Mouse (Mus musculus) MEL (cell line): ENCODE data around the gene Mtcl1. TPM values are rescaled to one million over a fixed set of nuclear protein-coding genes. Genes with fewer than 3 reads are reported as not detected.

Source experiments
- DNase-seq: peaks from one replicate; pipeline ENCODE4 v3.0.0; 2011; ENCODE audit warnings: low read depth, low spot score
- H3K27ac ChIP-seq: 2 replicates; pipeline ENCODE4 v1.5.1; 2012; ENCODE audit warnings: low read depth, mild to moderate bottlenecking, control low read depth, low read length, moderate library complexity; ENCODE audit not compliant: control insufficient read depth
- H3K27me3 ChIP-seq, 2 experiments: fragments of 150-350 bp in 1 of 2; sonication (generic) in 1 of 2; 2 replicates each; pipeline ENCODE4 v1.6.1; 2012; ENCODE audit warnings: low read length in 2 of 2, mild to moderate bottlenecking in 2 of 2, improper control_type of control experiment in 1 of 2, moderate library complexity in 1 of 2; ENCODE audit not compliant: insufficient read depth in 2 of 2, control insufficient read depth in 1 of 2
- H3K36me3 ChIP-seq, 2 experiments: 2 replicates each; pipeline ENCODE4 v1.6.1; 2012 to 2014; ENCODE audit warnings: low read length in 2 of 2, improper control_type of control experiment in 1 of 2, inconsistent platforms in 1 of 2, mild to moderate bottlenecking in 1 of 2; ENCODE audit not compliant: insufficient read depth in 2 of 2, control insufficient read depth in 1 of 2
- H3K4me1 ChIP-seq, 2 experiments: fragments of 150-350 bp in 1 of 2; sonication (generic) in 1 of 2; 2 replicates each; pipeline ENCODE4 v1.6.1; 2012; ENCODE audit warnings: low read length in 2 of 2, improper control_type of control experiment in 1 of 2, mild to moderate bottlenecking in 1 of 2; ENCODE audit not compliant: insufficient read depth in 2 of 2, control insufficient read depth in 1 of 2
- H3K4me3 ChIP-seq, 2 experiments: fragments of 150-350 bp in 1 of 2; sonication (generic) in 1 of 2; 2 replicates each; pipeline ENCODE4 v1.5.1; 2012; ENCODE audit warnings: low read depth in 2 of 2, low read length in 2 of 2, mild to moderate bottlenecking in 2 of 2, moderate library complexity in 2 of 2, control low read depth in 1 of 2, improper control_type of control experiment in 1 of 2; ENCODE audit not compliant: control insufficient read depth in 1 of 2, insufficient read depth in 1 of 2
- H3K79me2 ChIP-seq: 2 replicates; pipeline ENCODE4 v1.6.1; 2012; ENCODE audit warnings: mild to moderate bottlenecking, low read length, moderate library complexity; ENCODE audit not compliant: control insufficient read depth, poor library complexity, insufficient read depth
- H3K9ac ChIP-seq: 2 replicates; pipeline ENCODE4 v1.6.1; 2012; ENCODE audit warnings: low read depth, mild to moderate bottlenecking, control low read depth, low read length, moderate library complexity; ENCODE audit not compliant: control insufficient read depth, poor library complexity, severe bottlenecking
- H3K9me3 ChIP-seq: fragments of 150-350 bp; sonication (generic); replicated peaks from 2 replicates; pipeline ENCODE4 v1.6.1; 2012; ENCODE audit warnings: mild to moderate bottlenecking, low read length, improper control_type of control experiment, moderate library complexity; ENCODE audit not compliant: insufficient read depth
- BHLHE40 ChIP-seq: IDR thresholded peaks from 2 replicates; pipeline ENCODE4 v1.6.1; 2012; ENCODE audit warnings: low read depth, mild to moderate bottlenecking, inconsistent platforms, low read length, improper control_type of control experiment, borderline replicate concordance
- CHD1 ChIP-seq: IDR thresholded peaks from 2 replicates; pipeline ENCODE4 v1.6.1; 2012; ENCODE audit warnings: low read depth, mild to moderate bottlenecking, inconsistent platforms, low read length, improper control_type of control experiment
- CHD2 ChIP-seq: IDR thresholded peaks from 2 replicates; pipeline ENCODE4 v1.6.1; 2011; ENCODE audit warnings: low read length, improper control_type of control experiment
- E2F4 ChIP-seq: IDR thresholded peaks from 2 replicates; pipeline ENCODE4 v1.6.1; 2011; ENCODE audit warnings: low read depth, low read length, improper control_type of control experiment, borderline replicate concordance
- EP300 ChIP-seq, 2 experiments: IDR thresholded peaks; 2 replicates each; pipeline ENCODE4 v1.6.1; 2011; ENCODE audit warnings: improper control_type of control experiment in 2 of 2, low read length in 2 of 2, low read depth in 1 of 2, mild to moderate bottlenecking in 1 of 2
- ETS1 ChIP-seq: IDR thresholded peaks from 2 replicates; pipeline ENCODE4 v1.6.1; 2012; ENCODE audit warnings: low read depth, mild to moderate bottlenecking, inconsistent platforms, low read length, improper control_type of control experiment, moderate library complexity
- GABPA ChIP-seq: IDR thresholded peaks from 2 replicates; pipeline ENCODE4 v1.6.1; 2012; ENCODE audit warnings: low read depth, mild to moderate bottlenecking, inconsistent platforms, low read length, improper control_type of control experiment, moderate library complexity
- GATA1 ChIP-seq: IDR thresholded peaks from 2 replicates; pipeline ENCODE4 v1.6.1; 2011; ENCODE audit warnings: low read depth, low read length, improper control_type of control experiment
- KAT2A ChIP-seq: conservative IDR thresholded peaks from 2 replicates; pipeline ENCODE4 v1.6.1; 2012; ENCODE audit warnings: low read depth, low read length, improper control_type of control experiment, inconsistent platforms
- MAFK ChIP-seq: IDR thresholded peaks from 2 replicates; pipeline ENCODE4 v1.6.1; 2011; ENCODE audit warnings: low read depth, mild to moderate bottlenecking, low read length, improper control_type of control experiment, borderline replicate concordance
- MAZ ChIP-seq: IDR thresholded peaks from 2 replicates; pipeline ENCODE4 v1.6.1; 2012; ENCODE audit warnings: low read depth, mild to moderate bottlenecking, inconsistent platforms, low read length, improper control_type of control experiment
- MEF2A ChIP-seq: IDR thresholded peaks from 2 replicates; pipeline ENCODE4 v1.6.1; 2014; ENCODE audit warnings: low read depth, mild to moderate bottlenecking, inconsistent platforms, low read length, improper control_type of control experiment; ENCODE audit not compliant: poor library complexity, insufficient replicate concordance, severe bottlenecking; ENCODE audit errors: extremely low read depth
- MXI1 ChIP-seq: IDR thresholded peaks from 2 replicates; pipeline ENCODE4 v1.6.1; 2011; ENCODE audit warnings: mild to moderate bottlenecking, low read depth, low read length, improper control_type of control experiment
- MYC ChIP-seq: IDR thresholded peaks from 2 replicates; pipeline ENCODE4 v1.6.1; 2011; ENCODE audit warnings: low read depth, mild to moderate bottlenecking, low read length, improper control_type of control experiment, moderate library complexity
- NRF1 ChIP-seq: IDR thresholded peaks from 2 replicates; pipeline ENCODE4 v1.6.1; 2014; ENCODE audit warnings: low read depth, mild to moderate bottlenecking, inconsistent platforms, low read length, improper control_type of control experiment, moderate library complexity; ENCODE audit not compliant: poor library complexity, insufficient read depth, severe bottlenecking
- POLR2A ChIP-seq, 2 experiments: IDR thresholded peaks; 2 replicates each; pipeline ENCODE4 v1.6.1; 2011 to 2012; ENCODE audit warnings: low read length in 2 of 2, mild to moderate bottlenecking in 2 of 2, control low read depth in 1 of 2, improper control_type of control experiment in 1 of 2, low read depth in 1 of 2, moderate library complexity in 1 of 2; ENCODE audit not compliant: control insufficient read depth in 1 of 2, insufficient read depth in 1 of 2, poor library complexity in 1 of 2
- POLR2AphosphoS5 ChIP-seq: IDR thresholded peaks from 2 replicates; pipeline ENCODE4 v1.6.1; 2012; ENCODE audit warnings: low read depth, borderline replicate concordance, mild to moderate bottlenecking, inconsistent platforms, low read length, moderate library complexity, mixed read lengths
- RAD21 ChIP-seq: IDR thresholded peaks from 2 replicates; pipeline ENCODE4 v1.6.1; 2011; ENCODE audit warnings: mild to moderate bottlenecking, low read depth, low read length, improper control_type of control experiment
- SIN3A ChIP-seq: IDR thresholded peaks from 2 replicates; pipeline ENCODE4 v1.6.1; 2012; ENCODE audit warnings: low read length, improper control_type of control experiment, inconsistent platforms
- TAL1 ChIP-seq: IDR thresholded peaks from 2 replicates; pipeline ENCODE4 v1.6.1; 2012; ENCODE audit warnings: mild to moderate bottlenecking, inconsistent platforms, low read length, moderate library complexity, mixed read lengths
- TBP ChIP-seq: IDR thresholded peaks from 2 replicates; pipeline ENCODE4 v1.8.0; 2011; ENCODE audit warnings: low read depth, low read length, improper control_type of control experiment
- TCF12 ChIP-seq: IDR thresholded peaks from 2 replicates; pipeline ENCODE4 v1.6.1; 2014; ENCODE audit warnings: low read depth, mild to moderate bottlenecking, inconsistent platforms, low read length, improper control_type of control experiment, moderate library complexity
- USF2 ChIP-seq, 2 experiments: IDR thresholded peaks; 2 replicates each; pipeline ENCODE4 v1.6.1; 2011 to 2012; ENCODE audit warnings: improper control_type of control experiment in 2 of 2, low read length in 2 of 2, borderline replicate concordance in 1 of 2, inconsistent platforms in 1 of 2, low read depth in 1 of 2, mild to moderate bottlenecking in 1 of 2; ENCODE audit not compliant: insufficient read depth in 1 of 2
- ZKSCAN1 ChIP-seq: IDR thresholded peaks from 2 replicates; pipeline ENCODE4 v1.6.1; 2012; ENCODE audit warnings: low read depth, mild to moderate bottlenecking, inconsistent platforms, low read length, improper control_type of control experiment, moderate library complexity
- ZMIZ1 ChIP-seq: IDR thresholded peaks from 2 replicates; pipeline ENCODE4 v1.6.1; 2012; ENCODE audit warnings: low read depth, mild to moderate bottlenecking, inconsistent platforms, low read length, improper control_type of control experiment, moderate library complexity
- ZNF384 ChIP-seq: IDR thresholded peaks from 2 replicates; pipeline ENCODE4 v1.6.1; 2012; ENCODE audit warnings: low read depth, mild to moderate bottlenecking, inconsistent platforms, low read length, improper control_type of control experiment
- polyA plus RNA-seq, 2 experiments: library from polyadenylated mRNA; stranded (reverse) in 1 of 2; unstranded in 1 of 2; fragments of >175 nt in 1 of 2; fragments of >200 nt in 1 of 2; gene quantifications; 2 replicates each; pipeline versions ENCODE4 v1.2.1 to v1.2.4; 2012; ENCODE audit warnings: low replicate concordance in 2 of 2, low read depth in 1 of 2; ENCODE audit not compliant: insufficient read length in 2 of 2, insufficient read depth in 1 of 2, missing spikeins in 1 of 2
- total RNA-seq: library from RNA; depleted of rRNA; stranded (reverse); fragments of 300-350 nt; gene quantifications from 2 replicates; pipeline ENCODE4 v1.2.3, GENCODE M21; 2012

Gene Mtcl1
- total and polyA plus RNA-seq, 3 experiments: not detected

- H3K27me3 ChIP-seq: no peaks in the 10 kb centered on the region
These were observed 2.6 kb downstream of the Mtcl1 start for GRCm38 (mm10) chr17:66447007-66447312.

GRCm38 (mm10) chr17:66446196-66447006, 3.1 kb downstream of the Mtcl1 start:
- no peak overlapping the region for H3K9ac ChIP-seq
- no peak overlapping the region for H3K4me3 ChIP-seq
- no peak for TF ChIP-seq MXI1
- TF ChIP-seq CHD1: no peak
- TF ChIP-seq MAFK: no peak
- no peak for TF ChIP-seq RAD21
- TF ChIP-seq KAT2A: no peak
- no peak for TF ChIP-seq TCF12
- TF ChIP-seq EP300 (IDR thresholded peaks at IDR 0.05; ENCODE audit: low read depth in 1 of 2, low read length in 2 of 2): no peak
- no peak for TF ChIP-seq ZKSCAN1
- TF ChIP-seq POLR2A (IDR thresholded peaks at IDR 0.05; ENCODE audit: control insufficient read depth in 1 of 2, insufficient read depth in 1 of 2, low read depth in 1 of 2, low read length in 2 of 2, poor library complexity in 1 of 2): no peak
- TF ChIP-seq MAZ: no peak
- no peak for TF ChIP-seq MYC
- no peak for TF ChIP-seq TBP
- no peak for TF ChIP-seq ETS1
- no peak for TF ChIP-seq SIN3A
- no peak for TF ChIP-seq ZNF384
- TF ChIP-seq POLR2AphosphoS5: no peak
- no peak for TF ChIP-seq NRF1
- no peak for TF ChIP-seq MEF2A
- no peak for TF ChIP-seq CHD2
- no peak for TF ChIP-seq ZMIZ1
- H3K79me2 ChIP-seq: no peaks in the 10 kb centered on the region
- no peaks in the 10 kb centered on the region for H3K4me1 ChIP-seq
- no peak overlapping the region for H3K27ac ChIP-seq
- H3K36me3 ChIP-seq: no peaks in the 10 kb centered on the region
- no peaks in the 10 kb centered on the region for H3K27me3 ChIP-seq
- no peak for DNase-seq
- H3K9me3 ChIP-seq: no peaks in the 10 kb centered on the region

More at GRCm38 (mm10) chr17:66447007-66447312, 2.6 kb downstream of the Mtcl1 start:
- Histone ChIP-seq H3K4me3 (no peak overlapping the region), H3K36me3 (no peaks in the 10 kb centered on the region), H3K79me2 (no peaks in the 10 kb centered on the region), H3K9me3 (no peaks in the 10 kb centered on the region), H3K27ac (no peak overlapping the region), H3K4me1 (no peaks in the 10 kb centered on the region), H3K9ac (no peak overlapping the region)
- TF ChIP-seq TAL1 (no peak), POLR2AphosphoS5 (no peak), E2F4 (no peak), GABPA (no peak), GATA1 (no peak), USF2 (IDR thresholded peaks at IDR 0.05; ENCODE audit: borderline replicate concordance in 1 of 2, insufficient read depth in 1 of 2, low read depth in 1 of 2, low read length in 2 of 2) (no peak), ZNF384 (no peak), BHLHE40 (no peak)
- DNase-seq: no peak
